Mouse (Mus musculus) lung, embryonic 14.5 days (tissue): Measurements from ENCODE around the gene Tap1. TPM values are rescaled to one million over a fixed set of nuclear protein-coding genes. Genes with fewer than 3 reads are reported as not detected.
"Not testable (repeated sequence)": the region's sequence is repeated elsewhere in the genome, so short reads cannot be mapped to it uniquely, and the experiment has no call there.

Experiments used
- ATAC-seq: fragments of 200-750 bp; cut with Nextera tagmentation; 2 replicates; pipeline ENCODE4 v1.8.0; 2017; ENCODE audit warnings: mild to moderate bottlenecking, moderate TSS enrichment, moderate library complexity; ENCODE audit not compliant: insufficient read depth
- DNase-seq: peaks from one replicate; pipeline ENCODE4 v3.0.0-alpha.2; 2015
- H3K27ac ChIP-seq: fragments of 300-500 bp; sonication (generic); 2 replicates; pipeline ENCODE4 v1.5.1; 2014; ENCODE audit warnings: low read depth, mild to moderate bottlenecking, moderate library complexity
- H3K27me3 ChIP-seq: fragments of 300-500 bp; sonication (generic); 2 replicates; pipeline ENCODE4 v1.6.1; 2014; ENCODE audit warnings: low read length, control low read depth; ENCODE audit not compliant: insufficient read depth
- H3K36me3 ChIP-seq: fragments of 300-500 bp; sonication (generic); 2 replicates; pipeline ENCODE4 v1.6.1; 2014; ENCODE audit warnings: control low read depth; ENCODE audit not compliant: insufficient read depth
- H3K4me1 ChIP-seq: fragments of 300-500 bp; sonication (generic); 2 replicates; pipeline ENCODE4 v1.6.1; 2014; ENCODE audit warnings: antibody characterized with exemption, control low read depth; ENCODE audit not compliant: insufficient read depth
- H3K4me2 ChIP-seq: fragments of 300-500 bp; sonication (generic); 2 replicates; pipeline ENCODE4 v1.6.1; 2014; ENCODE audit warnings: mild to moderate bottlenecking
- H3K4me3 ChIP-seq: fragments of 300-500 bp; sonication (generic); 2 replicates; pipeline ENCODE4 v1.5.1; 2014; ENCODE audit warnings: low read depth, low read length
- H3K9ac ChIP-seq: fragments of 300-500 bp; sonication (generic); 2 replicates; pipeline ENCODE4 v1.6.1; 2014
- H3K9me3 ChIP-seq: fragments of 300-500 bp; sonication (generic); 2 replicates; pipeline ENCODE4 v1.6.1; 2016; ENCODE audit warnings: low read depth, low read length, control low read depth
- CTCF ChIP-seq: IDR thresholded peaks from 2 replicates; pipeline ENCODE4 v1.5.1; 2016; ENCODE audit warnings: antibody characterized with exemption, low read depth
- WGBS: fragments of 180-500 bp; shearing (Covaris S2); extraction: QIAGEN DNeasy Blood & Tissue Kit; methylation state at CpG from one replicate; pipeline ENCODE4 v1.1.7; 2014; 5-methylcytosine and 5-hydroxymethylcytosine counted together
- polyA plus RNA-seq: library from polyadenylated mRNA; unstranded; fragments of >200 nt; fragmentation: Nextera tagmentation; extraction: Ambion mirVana; gene quantifications from 2 replicates; pipeline ENCODE4 v1.2.1, GENCODE M21; 2014

Tap1 gene
- polyA plus RNA-seq, 1 experiment from 2014 or later: 4.0 TPM

DNA sequence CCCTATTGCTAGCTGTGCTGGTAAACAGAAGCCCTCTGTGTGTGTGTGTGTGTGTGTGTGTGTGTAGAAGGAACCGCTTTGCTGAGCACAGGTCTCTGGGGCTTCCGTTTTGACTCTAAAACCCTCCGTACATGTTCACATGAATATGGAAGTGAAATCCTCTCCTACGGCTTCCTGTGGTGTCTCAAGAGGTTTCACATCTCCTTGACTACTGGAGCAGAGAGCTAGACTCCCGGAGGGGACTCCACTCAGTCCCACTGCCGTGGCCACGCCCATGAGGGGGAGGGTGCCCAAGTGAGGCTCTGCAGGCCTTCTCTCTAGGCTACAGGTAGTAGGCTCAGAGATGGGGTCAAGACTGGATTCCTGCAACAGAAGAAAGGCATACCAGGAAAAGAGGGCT, 44.3 kb upstream of the Tap1 start, which contains the start of gene H2-DMb2:
H2-DMb2 (plus strand) TSS at position 275 of the 400 bp plus-strand sequence.
- H3K9ac ChIP-seq: no peak within 1 kb of the TSS
- WGBS: 23% methylated on average over 7 of the region's 7 CpGs
- DNase-seq (peak; percentile 72), ATAC-seq (peak; percentile 51; the same call in 1 of the 2 replicates)
- no peak for TF ChIP-seq CTCF
- H3K4me1 ChIP-seq: no peaks in the 10 kb centered on the region
- no peaks in the 10 kb centered on the region for H3K36me3 ChIP-seq
- H3K4me3 ChIP-seq: no peak within 1 kb of the TSS
- H3K27ac ChIP-seq: peak within 1 kb of the TSS; percentile 55
- peaks cover 18% of the 10 kb centered on the region; the same call in 1 of the 2 replicates for H3K27me3 ChIP-seq
- 0 out of 2 replicates have a peak within 1 kb of the TSS, but pooled peaks have one; percentile 15 for H3K4me2 ChIP-seq
- no peaks in the 10 kb centered on the region for H3K9me3 ChIP-seq

DNA sequence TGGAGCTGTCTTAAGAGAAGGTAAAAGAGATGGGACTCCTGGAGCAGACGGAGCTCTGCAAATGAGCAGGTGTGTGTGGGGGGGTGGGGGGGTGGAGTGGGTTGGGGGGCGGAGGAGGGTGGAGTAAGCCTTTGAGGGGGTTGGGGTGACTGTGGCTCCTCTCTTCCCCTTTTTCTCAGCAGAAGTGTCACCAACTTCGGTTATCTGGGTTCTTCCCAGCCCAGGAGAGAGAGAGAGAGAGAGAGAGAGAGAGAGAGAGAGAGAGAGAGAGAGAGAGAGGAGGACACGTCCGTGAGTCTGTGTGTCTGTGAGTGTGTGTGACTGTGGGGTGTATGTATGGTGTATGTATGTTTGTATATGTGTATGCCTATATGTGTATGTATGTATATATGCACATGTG, 43.9 kb upstream of the Tap1 start:
- DNase-seq (no peak), ATAC-seq (no peak)
- WGBS: 51% methylated on average over 5 of the region's 5 CpGs
- Histone ChIP-seq H3K27ac (no peak overlapping the region), H3K27me3 (peaks cover 18% of the 10 kb centered on the region; the same call in 1 of the 2 replicates), H3K4me1 (no peaks in the 10 kb centered on the region), H3K36me3 (no peaks in the 10 kb centered on the region), H3K4me2 (no peak overlapping the region), H3K9ac (no peak overlapping the region), H3K4me3 (no peak overlapping the region), H3K9me3 (no peaks in the 10 kb centered on the region)
- no peak for TF ChIP-seq CTCF

DNA sequence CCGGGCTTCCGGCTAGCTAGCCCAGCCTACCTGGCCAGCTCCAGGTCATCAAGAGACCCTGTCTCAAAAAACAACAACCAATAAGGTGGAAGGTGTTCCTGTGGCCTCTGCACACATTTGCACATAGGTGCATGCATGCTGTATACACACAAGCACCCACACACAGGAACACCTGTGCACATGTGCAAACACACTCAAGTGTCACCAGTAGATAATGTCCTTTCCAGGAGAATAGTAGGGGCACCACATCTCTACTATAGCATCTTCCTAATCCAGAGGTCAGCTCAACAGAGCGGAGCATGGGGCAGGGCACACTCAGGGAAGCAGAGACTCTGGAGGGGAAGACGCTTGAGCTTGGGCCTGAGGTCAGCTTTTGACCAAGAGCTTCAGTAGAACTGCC, 43.1 kb upstream of the Tap1 start:
- not testable (repeated sequence) for H3K36me3 ChIP-seq, ATAC-seq, H3K9ac ChIP-seq, H3K4me1 ChIP-seq, H3K4me2 ChIP-seq, H3K4me3 ChIP-seq, DNase-seq, H3K9me3 ChIP-seq, H3K27ac ChIP-seq
- 91% methylated on average over 4 of the region's 4 CpGs for WGBS
- peaks cover 12% of the 10 kb centered on the region; the same call in 1 of the 2 replicates for H3K27me3 ChIP-seq

DNA sequence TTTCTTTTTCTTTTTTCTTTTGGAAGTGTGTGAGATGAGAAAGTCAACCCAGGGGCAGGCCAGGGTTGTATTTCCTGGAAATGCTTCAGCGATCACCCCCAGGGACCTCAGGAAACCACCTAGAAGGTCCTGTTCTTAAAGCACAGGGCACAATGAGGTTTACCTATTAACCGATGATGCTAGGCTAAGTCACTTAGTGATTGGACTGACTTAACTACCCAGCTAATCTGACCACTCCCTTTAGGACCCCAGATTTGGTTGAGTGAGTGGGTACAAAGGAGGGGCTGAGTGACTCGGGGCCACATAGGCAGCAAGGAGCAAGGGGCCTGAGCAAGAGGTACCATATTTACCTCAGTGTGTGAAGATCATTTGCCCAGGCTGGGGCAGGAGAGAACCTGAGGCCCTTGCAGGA, 42.4 kb upstream of the Tap1 start:
- no peaks in the 10 kb centered on the region for H3K4me1 ChIP-seq
- peaks cover 9% of the 10 kb centered on the region; the same call in 1 of the 2 replicates for H3K27me3 ChIP-seq
- H3K36me3 ChIP-seq: no peaks in the 10 kb centered on the region
- H3K4me3 ChIP-seq: no peak overlapping the region
- no peak overlapping the region for H3K4me2 ChIP-seq
- no peak for TF ChIP-seq CTCF
- H3K9ac ChIP-seq: no peak overlapping the region
- ATAC-seq: no peak
- no peaks in the 10 kb centered on the region for H3K9me3 ChIP-seq
- H3K27ac ChIP-seq: no peak overlapping the region
- no peak for DNase-seq
- WGBS: 75% methylated on average over 3 of the region's 3 CpGs

DNA sequence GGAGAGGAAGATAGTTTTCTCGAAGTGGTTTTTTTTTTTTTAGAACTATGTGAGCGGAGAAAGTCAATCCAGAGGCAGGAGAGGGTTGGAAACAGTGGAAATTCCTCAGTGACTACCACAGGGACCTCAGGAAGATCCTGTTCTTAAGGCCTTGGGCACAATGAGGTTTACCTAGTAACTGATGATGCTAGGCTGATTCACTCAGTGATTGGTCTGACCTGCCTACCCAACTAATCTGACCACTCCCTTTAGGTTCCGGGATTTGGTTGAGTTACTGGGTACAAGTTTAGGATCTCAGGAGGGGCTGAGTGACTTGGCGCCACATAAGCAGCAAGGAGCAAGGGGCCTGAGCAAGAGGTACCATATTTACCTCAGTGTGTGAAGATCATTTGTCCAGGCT, 34.4 kb upstream of the Tap1 start, which contains the start of gene H2-DMb1:
H2-DMb1 (plus strand) TSS at position 150 of the 400 bp plus-strand sequence.
- Histone ChIP-seq H3K27ac (no peak within 1 kb of the TSS), H3K9ac (no peak within 1 kb of the TSS), H3K4me3 (no peak within 1 kb of the TSS), H3K9me3 (no peaks in the 10 kb centered on the region), H3K4me2 (no peak within 1 kb of the TSS), H3K27me3 (no peaks in the 10 kb centered on the region), H3K36me3 (no peaks in the 10 kb centered on the region), H3K4me1 (no peaks in the 10 kb centered on the region)
- TF ChIP-seq CTCF: no peak
- DNase-seq (peak; percentile 79), ATAC-seq (no peak)
- 54% methylated on average over 4 of the region's 4 CpGs for WGBS

DNA sequence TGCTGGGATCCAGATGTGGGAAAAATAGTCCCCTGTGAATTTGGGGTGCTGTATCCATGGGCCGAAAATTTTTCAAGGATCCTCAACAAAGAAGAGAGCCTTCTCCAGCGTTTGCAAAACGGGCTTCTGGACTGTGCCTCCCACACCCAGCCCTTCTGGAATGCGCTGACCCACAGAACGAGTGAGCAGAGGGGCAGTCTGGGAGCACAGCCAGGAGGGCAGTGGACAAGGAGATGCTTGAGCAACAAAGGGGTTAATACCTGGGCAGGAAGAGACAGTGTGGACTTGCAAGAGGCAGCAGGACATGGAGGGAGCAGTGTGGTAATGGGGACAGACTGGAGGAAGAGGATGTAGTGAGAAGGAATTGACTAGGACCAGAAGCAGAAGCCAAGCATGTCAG, 31.8 kb upstream of the Tap1 start:
- ATAC-seq: no peak
- Histone ChIP-seq H3K4me1 (no peaks in the 10 kb centered on the region), H3K9ac (no peak overlapping the region), H3K27ac (no peak overlapping the region), H3K4me2 (no peak overlapping the region), H3K36me3 (no peaks in the 10 kb centered on the region), H3K9me3 (no peaks in the 10 kb centered on the region), H3K4me3 (no peak overlapping the region), H3K27me3 (no peaks in the 10 kb centered on the region)
- DNase-seq: no peak
- 39% methylated on average over 5 of the region's 5 CpGs for WGBS
- no peak for TF ChIP-seq CTCF

DNA sequence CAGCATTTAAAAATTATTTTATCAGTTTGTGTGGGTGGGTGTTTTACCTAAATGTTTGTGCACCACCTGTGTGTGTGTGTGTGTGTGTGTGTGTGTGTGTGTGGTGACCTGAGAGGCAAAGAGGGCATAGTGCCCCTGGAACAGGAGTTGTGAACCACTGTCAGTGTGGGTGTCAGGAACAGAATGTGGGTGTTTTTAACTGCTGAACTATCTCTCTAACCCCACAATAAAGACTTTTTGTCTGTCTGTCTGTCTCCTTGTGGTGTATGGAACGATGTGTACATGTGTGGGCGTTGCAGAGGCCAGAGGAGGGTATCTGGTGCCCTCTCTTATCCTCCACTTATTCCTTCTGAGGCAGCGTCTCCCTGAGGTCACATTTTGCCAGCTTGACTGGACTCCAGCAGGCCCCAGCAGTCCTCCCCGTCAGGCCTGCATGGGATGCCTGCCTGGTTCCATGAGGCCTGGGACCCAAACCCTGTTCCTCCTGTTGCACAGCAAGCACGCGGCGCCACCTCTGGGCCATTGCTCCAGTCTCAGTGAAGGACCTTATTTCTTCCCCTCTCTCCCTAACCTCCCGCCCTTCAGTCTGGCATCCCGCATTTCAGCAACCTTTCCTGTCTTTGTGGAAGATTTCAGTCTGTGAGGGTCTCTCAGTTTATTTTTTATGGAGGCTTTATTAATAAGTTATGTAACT, 23.0 kb upstream of the Tap1 start:
- 29% methylated on average over 9 of the region's 9 CpGs for WGBS
- no peak for ATAC-seq
- TF ChIP-seq CTCF: peak; percentile 48

More for the DNA sequence above, 23.0 kb upstream of the Tap1 start:
- H3K4me1 ChIP-seq: no peaks in the 10 kb centered on the region
- no peak overlapping the region for H3K4me3 ChIP-seq
- no peaks in the 10 kb centered on the region for H3K9me3 ChIP-seq
- no peak overlapping the region for H3K4me2 ChIP-seq
- DNase-seq: peak; percentile 35
- H3K9ac ChIP-seq: no peak overlapping the region
- H3K27me3 ChIP-seq: no peaks in the 10 kb centered on the region
- no peak overlapping the region for H3K27ac ChIP-seq
- H3K36me3 ChIP-seq: no peaks in the 10 kb centered on the region
